Mouse (Mus musculus) thymus, adult 2 months (tissue): ENCODE measurements around the gene Lamc3.

Experiments used
- CTCF ChIP-seq: fragments of 200-500 bp; IDR thresholded peaks from 2 replicates; pipeline ENCODE4 v1.5.1; 2012; ENCODE audit warnings: mild to moderate bottlenecking, control low read depth, low read length, moderate library complexity, borderline replicate concordance; ENCODE audit not compliant: control insufficient read depth, poor library complexity, insufficient read depth; ENCODE audit errors: extremely low read depth
- POLR2A ChIP-seq: fragments of 200-500 bp; IDR thresholded peaks from 2 replicates; pipeline ENCODE4 v1.6.1; 2012; ENCODE audit warnings: mild to moderate bottlenecking, low read length, control low read depth, moderate library complexity; ENCODE audit not compliant: control insufficient read depth, poor library complexity, insufficient read depth; ENCODE audit errors: extremely low read depth

GRCm38 (mm10) chr2:31891219-31891618 lies 4.1 kb downstream of the Lamc3 start:
- TF ChIP-seq POLR2A (no peak), CTCF (no peak)
